Mouse (Mus musculus): ENCODE results near the gene Gm10912. TPM values are rescaled to one million over a fixed set of nuclear protein-coding genes. Genes with fewer than 3 reads are reported as not detected.
"Not testable (repeated sequence)": the region's sequence is repeated elsewhere in the genome, so short reads cannot be mapped to it uniquely, and the experiment has no call there.

Gene Gm10912
- polyA plus RNA-seq, 1 experiment from 2014 or later = not detected

DNA sequence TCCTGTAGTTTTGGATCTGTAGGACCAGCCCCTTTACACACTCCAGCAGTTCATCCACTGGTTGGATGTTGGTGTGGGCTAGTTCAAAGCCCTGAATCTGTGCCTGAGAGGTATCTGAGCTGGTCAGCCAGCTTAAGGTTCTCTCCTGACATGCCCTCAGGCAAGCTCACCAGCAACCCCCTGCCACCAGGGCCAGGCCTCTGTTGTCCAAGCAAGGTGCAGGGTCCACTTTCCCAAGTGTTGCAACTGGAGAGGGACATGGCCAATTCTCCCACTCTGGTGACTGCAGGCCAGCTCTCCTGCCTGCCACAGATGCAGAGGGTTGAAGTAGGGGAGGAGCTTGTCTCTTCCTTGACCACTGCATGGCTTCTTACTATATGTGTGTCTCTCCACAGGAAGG lies 18.4 kb downstream of the Gm10912 start:
- not testable (repeated sequence) for ATAC-seq (replicated peaks; ENCODE audit: extremely low read depth, insufficient read depth, low FRiP score); H3K4me2 ChIP-seq (ENCODE audit: low read depth, low read length); H3K36me3 ChIP-seq (ENCODE audit: control insufficient read depth, insufficient read depth); H3K9me3 ChIP-seq (replicated peaks; ENCODE audit: control insufficient read depth, low read length); H3K27ac ChIP-seq (ENCODE audit: low read length); H3K4me3 ChIP-seq (ENCODE audit: low read length); H3K9ac ChIP-seq (ENCODE audit: low read length); H3K4me1 ChIP-seq (ENCODE audit: control insufficient read depth, insufficient read depth, low read length); H3K27me3 ChIP-seq (ENCODE audit: control insufficient read depth, insufficient read depth, low read length)

DNA sequence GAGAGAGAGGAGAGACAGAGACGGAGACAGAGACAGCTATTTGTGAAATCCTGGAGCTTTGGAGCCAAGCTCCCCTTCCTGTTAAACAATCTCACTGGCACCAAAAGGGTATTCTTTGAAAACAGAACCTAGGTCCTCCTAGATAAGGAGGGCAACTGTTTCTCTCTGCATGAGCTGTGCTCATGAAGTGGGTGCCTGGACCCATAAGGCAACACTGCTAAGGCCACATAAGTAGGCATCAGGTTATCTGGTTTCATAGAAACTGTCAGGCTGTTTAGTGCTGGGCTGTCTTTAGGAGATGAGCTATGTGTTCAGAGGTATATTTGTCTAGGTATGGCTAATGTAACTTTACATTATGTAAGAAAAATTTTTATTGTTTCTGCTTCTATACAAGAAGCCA lies 21.9 kb downstream of the Gm10912 start:
- H3K27ac ChIP-seq (ENCODE audit: low read length); H3K4me2 ChIP-seq (ENCODE audit: low read depth, low read length); H3K9me3 ChIP-seq (replicated peaks; ENCODE audit: control insufficient read depth, low read length); H3K4me3 ChIP-seq (ENCODE audit: low read length); H3K36me3 ChIP-seq (ENCODE audit: control insufficient read depth, insufficient read depth); H3K4me1 ChIP-seq (ENCODE audit: control insufficient read depth, insufficient read depth, low read length); H3K9ac ChIP-seq (ENCODE audit: low read length); ATAC-seq (replicated peaks; ENCODE audit: extremely low read depth, insufficient read depth, low FRiP score); H3K27me3 ChIP-seq (ENCODE audit: control insufficient read depth, insufficient read depth, low read length): not testable (repeated sequence)
- 56% methylated on average over 1 of the region's 1 CpGs for WGBS

DNA sequence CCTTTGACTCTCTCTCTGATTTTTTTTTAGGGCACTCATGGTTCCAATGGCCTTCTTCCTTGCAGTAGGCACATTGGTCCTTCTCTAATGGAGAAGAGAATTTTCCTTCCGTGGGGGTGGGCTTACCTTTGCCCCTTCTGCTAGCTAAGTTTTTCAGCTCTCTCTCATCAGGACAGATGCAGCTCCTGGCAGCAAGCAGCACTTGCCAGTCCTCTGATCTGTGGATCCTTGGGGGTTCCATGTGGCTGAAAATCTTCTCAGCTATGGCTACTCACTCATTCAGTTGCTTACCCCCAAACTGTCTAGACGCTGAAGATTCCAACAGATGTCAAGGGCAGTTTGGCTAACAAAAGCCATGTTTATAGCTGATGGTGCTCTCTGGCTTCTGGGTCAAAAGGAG lies 27.7 kb downstream of the Gm10912 start:
- 72% methylated on average over 2 of the region's 2 CpGs for WGBS
- H3K9ac ChIP-seq (ENCODE audit: low read length) = no peak overlapping the region
- peaks cover 2% of the 10 kb centered on the region; the same call in 1 of the 2 replicates for H3K4me1 ChIP-seq (ENCODE audit: control insufficient read depth, insufficient read depth, low read length)
- no peak for ATAC-seq (replicated peaks; ENCODE audit: extremely low read depth, insufficient read depth, low FRiP score)
- H3K9me3 ChIP-seq (replicated peaks; ENCODE audit: control insufficient read depth, low read length) = no peaks in the 10 kb centered on the region
- H3K4me3 ChIP-seq (ENCODE audit: low read length) = no peak overlapping the region
- H3K27ac ChIP-seq (ENCODE audit: low read length) = no peak overlapping the region
- no peaks in the 10 kb centered on the region for H3K27me3 ChIP-seq (ENCODE audit: control insufficient read depth, insufficient read depth, low read length)
- H3K4me2 ChIP-seq (ENCODE audit: low read depth, low read length) = no peak overlapping the region
- H3K36me3 ChIP-seq (ENCODE audit: control insufficient read depth, insufficient read depth) = no peaks in the 10 kb centered on the region

DNA sequence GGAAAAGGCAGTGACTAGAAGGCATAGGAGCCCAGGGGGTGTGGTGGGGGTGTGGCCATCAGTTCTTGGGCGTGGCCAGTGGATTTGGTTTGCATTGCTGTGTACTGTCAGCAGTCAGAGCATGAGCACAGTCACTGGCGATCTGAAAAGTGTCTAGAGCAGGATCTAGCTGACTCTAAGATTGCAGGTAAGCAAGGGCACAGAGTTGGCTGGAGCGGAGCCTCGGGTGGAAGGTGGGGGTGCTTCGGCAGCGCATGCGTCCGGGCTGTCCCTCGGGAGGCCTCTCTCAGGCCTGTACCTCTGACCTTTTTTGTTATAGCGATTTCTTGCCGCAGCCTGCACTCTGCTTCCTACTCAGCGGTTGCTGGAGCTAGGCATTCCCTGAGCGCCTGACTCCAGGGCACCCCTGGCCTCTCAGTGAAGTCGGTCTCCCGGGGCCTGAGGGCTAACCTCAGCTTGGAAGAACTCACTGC lies 30.2 kb downstream of the Gm10912 start, which contains the start of gene Cd59a:
Cd59a (plus strand) TSS at position 61 of the 473 bp plus-strand sequence.
- H3K27ac ChIP-seq (ENCODE audit: low read length) = peak within 1 kb of the TSS; percentile 88
- peak within 1 kb of the TSS; percentile 64 for H3K4me2 ChIP-seq (ENCODE audit: low read depth, low read length)
- no peaks in the 10 kb centered on the region for H3K27me3 ChIP-seq (ENCODE audit: control insufficient read depth, insufficient read depth, low read length)

DNA sequence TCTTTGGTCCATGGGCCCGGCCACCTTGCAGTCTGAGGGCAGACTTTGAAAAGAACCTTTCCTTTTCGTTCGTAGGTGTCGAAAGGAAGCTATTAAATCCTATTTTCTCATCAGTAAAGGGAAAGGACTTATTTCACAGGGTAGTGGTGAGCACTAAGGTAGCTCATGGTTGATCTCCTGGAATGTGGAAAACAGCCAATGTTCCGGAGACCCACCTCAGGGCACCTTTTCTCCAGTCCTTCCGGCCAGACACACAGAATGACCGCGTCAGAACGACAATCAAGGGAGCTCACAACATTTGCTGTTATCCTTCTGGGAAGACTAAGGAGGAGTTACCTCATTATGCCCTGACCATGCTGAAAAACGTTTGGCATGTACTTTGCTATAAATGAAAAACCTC lies 30.6 kb downstream of the Gm10912 start:
- WGBS = 21% methylated on average over 10 of the region's 10 CpGs
- Histone ChIP-seq H3K36me3 (ENCODE audit: control insufficient read depth, insufficient read depth) (no peaks in the 10 kb centered on the region), H3K27ac (ENCODE audit: low read length) (peak overlapping the region; percentile 88), H3K4me2 (ENCODE audit: low read depth, low read length) (peak overlapping the region; percentile 64), H3K9ac (ENCODE audit: low read length) (peak overlapping the region; percentile 74), H3K4me3 (ENCODE audit: low read length) (peak overlapping the region; percentile 74), H3K27me3 (ENCODE audit: control insufficient read depth, insufficient read depth, low read length) (no peaks in the 10 kb centered on the region), H3K9me3 (replicated peaks; ENCODE audit: control insufficient read depth, low read length) (no peaks in the 10 kb centered on the region), H3K4me1 (ENCODE audit: control insufficient read depth, insufficient read depth, low read length) (peaks cover 11% of the 10 kb centered on the region)
- ATAC-seq (replicated peaks; ENCODE audit: extremely low read depth, insufficient read depth, low FRiP score) = no peak

More for the DNA sequence above, 30.2 kb downstream of the Gm10912 start, which contains the start of gene Cd59a:
- Histone ChIP-seq H3K4me3 (ENCODE audit: low read length) (peak within 1 kb of the TSS; percentile 74), H3K4me1 (ENCODE audit: control insufficient read depth, insufficient read depth, low read length) (peaks cover 11% of the 10 kb centered on the region), H3K9ac (ENCODE audit: low read length) (peak within 1 kb of the TSS; percentile 74), H3K36me3 (ENCODE audit: control insufficient read depth, insufficient read depth) (no peaks in the 10 kb centered on the region), H3K9me3 (replicated peaks; ENCODE audit: control insufficient read depth, low read length) (no peaks in the 10 kb centered on the region)
- ATAC-seq (replicated peaks; ENCODE audit: extremely low read depth, insufficient read depth, low FRiP score) = peak; percentile 91
- 5% methylated on average over 15 of the region's 15 CpGs for WGBS

DNA sequence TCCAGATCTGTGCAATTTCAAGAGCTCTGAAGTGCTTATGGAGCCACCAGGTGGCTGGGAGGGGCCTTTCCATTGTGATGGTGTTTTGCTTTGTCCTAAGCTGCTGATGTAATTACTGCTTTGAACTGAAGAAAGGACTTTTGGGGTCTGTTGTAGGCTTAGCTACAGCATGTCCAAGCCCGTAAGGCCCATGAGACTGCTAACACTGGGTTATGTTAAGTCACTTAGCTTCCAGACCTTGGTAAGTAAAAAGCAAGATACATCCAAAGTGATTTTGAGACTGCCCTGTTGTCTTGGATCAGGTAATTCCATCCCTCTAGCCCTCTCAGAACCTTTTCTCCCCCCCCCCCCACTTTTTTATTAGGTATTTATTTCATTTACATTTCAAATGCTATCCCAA lies 31.2 kb downstream of the Gm10912 start:
- H3K9ac ChIP-seq (ENCODE audit: low read length); H3K9me3 ChIP-seq (replicated peaks; ENCODE audit: control insufficient read depth, low read length); H3K27me3 ChIP-seq (ENCODE audit: control insufficient read depth, insufficient read depth, low read length); ATAC-seq (replicated peaks; ENCODE audit: extremely low read depth, insufficient read depth, low FRiP score); H3K36me3 ChIP-seq (ENCODE audit: control insufficient read depth, insufficient read depth): not testable (repeated sequence)
- H3K4me3 ChIP-seq (ENCODE audit: low read length) = peak overlapping the region; percentile 74
- H3K27ac ChIP-seq (ENCODE audit: low read length) = peak overlapping the region; percentile 39; the same call in 1 of the 2 replicates
- H3K4me1 ChIP-seq (ENCODE audit: control insufficient read depth, insufficient read depth, low read length) = peaks cover 11% of the 10 kb centered on the region
- H3K4me2 ChIP-seq (ENCODE audit: low read depth, low read length) = peak overlapping the region; percentile 64
- whole genome bisulfite sequencing = 68% methylated on average over 1 of the region's 1 CpGs

DNA sequence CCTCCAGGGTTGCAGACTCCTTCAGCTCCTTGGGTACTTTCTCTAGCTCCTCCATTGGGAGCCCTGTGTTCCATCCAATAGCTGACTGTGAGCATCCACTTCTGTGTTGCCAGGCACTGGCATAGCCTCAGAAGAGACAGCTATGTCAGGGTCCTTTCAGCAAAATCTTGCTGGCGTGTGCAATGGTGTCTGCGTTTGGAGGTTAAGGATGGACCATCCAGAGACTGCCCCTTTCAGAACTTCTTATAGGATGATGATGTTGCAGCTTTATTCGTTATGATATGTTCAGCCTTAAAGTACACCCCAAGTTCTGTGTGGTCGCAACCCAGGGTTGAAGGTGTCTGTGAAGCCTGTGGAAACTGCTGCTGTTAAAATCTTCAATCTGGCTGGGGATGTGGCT lies 31.8 kb downstream of the Gm10912 start:
- not testable (repeated sequence) for H3K4me2 ChIP-seq (ENCODE audit: low read depth, low read length); H3K27me3 ChIP-seq (ENCODE audit: control insufficient read depth, insufficient read depth, low read length); H3K4me3 ChIP-seq (ENCODE audit: low read length); H3K9me3 ChIP-seq (replicated peaks; ENCODE audit: control insufficient read depth, low read length); H3K36me3 ChIP-seq (ENCODE audit: control insufficient read depth, insufficient read depth); H3K9ac ChIP-seq (ENCODE audit: low read length); H3K27ac ChIP-seq (ENCODE audit: low read length); ATAC-seq (replicated peaks; ENCODE audit: extremely low read depth, insufficient read depth, low FRiP score)
- 89% methylated on average over 4 of the region's 4 CpGs for WGBS
- peaks cover 11% of the 10 kb centered on the region for H3K4me1 ChIP-seq (ENCODE audit: control insufficient read depth, insufficient read depth, low read length)

DNA sequence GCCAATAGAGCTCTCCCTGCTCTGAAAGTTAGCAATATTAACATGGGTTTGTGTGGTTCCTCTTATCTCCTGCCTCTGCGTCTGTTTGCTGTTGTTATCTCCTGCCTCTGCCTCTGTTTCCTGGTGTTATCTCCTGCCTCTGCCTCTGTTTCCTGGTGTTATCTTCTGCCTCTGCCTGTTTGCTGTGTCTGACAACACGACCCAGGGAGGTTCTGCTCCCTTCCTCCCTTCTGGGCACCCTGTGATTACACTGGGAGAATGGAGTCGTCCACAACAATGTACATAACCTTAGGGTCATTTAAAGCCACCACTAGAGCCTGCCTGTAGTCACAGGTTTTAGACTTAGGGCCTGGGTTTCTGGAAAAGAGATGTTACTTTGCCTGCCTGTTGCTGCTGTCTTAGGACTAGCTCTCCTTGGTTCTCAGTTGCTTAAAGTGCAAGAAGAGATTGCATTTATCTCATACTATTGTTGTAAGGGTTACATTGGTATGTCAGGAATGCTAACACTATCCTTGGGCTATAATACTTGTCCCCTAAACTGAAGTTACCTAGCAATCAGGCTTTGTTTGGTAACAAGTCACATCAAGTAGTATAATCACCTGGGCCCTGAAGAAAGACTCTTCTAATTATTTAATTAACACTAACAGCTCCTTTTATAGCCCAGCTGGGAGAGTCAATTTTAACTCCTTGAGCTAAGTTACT lies 33.1 kb downstream of the Gm10912 start:
- no peaks in the 10 kb centered on the region for H3K9me3 ChIP-seq (replicated peaks; ENCODE audit: control insufficient read depth, low read length)
- peaks cover 17% of the 10 kb centered on the region for H3K4me1 ChIP-seq (ENCODE audit: control insufficient read depth, insufficient read depth, low read length)
- ATAC-seq (replicated peaks; ENCODE audit: extremely low read depth, insufficient read depth, low FRiP score) = peak; percentile 25; the same call in 1 of the 2 replicates
- peak overlapping the region; percentile 31; the same call in 1 of the 2 replicates for H3K27ac ChIP-seq (ENCODE audit: low read length)
- H3K4me2 ChIP-seq (ENCODE audit: low read depth, low read length) = no peak overlapping the region
- H3K9ac ChIP-seq (ENCODE audit: low read length) = no peak overlapping the region
- no peak overlapping the region; the same call in 1 of the 2 replicates for H3K4me3 ChIP-seq (ENCODE audit: low read length)
- H3K36me3 ChIP-seq (ENCODE audit: control insufficient read depth, insufficient read depth) = no peaks in the 10 kb centered on the region
- H3K27me3 ChIP-seq (ENCODE audit: control insufficient read depth, insufficient read depth, low read length) = no peaks in the 10 kb centered on the region
- WGBS = 5% methylated on average over 3 of the region's 3 CpGs

DNA sequence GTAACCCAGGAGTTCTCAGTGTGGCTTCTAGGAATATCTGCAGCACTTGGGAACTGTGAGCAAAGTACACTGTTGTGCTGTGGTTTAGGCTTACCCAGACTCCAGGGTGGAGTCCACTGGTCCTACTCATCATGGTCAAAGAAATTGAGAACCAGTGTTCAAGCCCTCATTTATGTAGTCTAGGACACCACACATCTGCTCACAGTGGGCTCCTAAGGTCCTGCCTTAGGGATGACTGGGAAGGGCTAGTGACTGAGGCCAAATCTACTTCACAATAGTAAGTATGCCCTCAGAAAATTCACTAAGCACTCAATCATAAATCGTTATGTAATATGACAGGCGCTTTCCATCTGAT lies 33.6 kb downstream of the Gm10912 start:
- Histone ChIP-seq H3K36me3 (ENCODE audit: control insufficient read depth, insufficient read depth) (no peaks in the 10 kb centered on the region), H3K9me3 (replicated peaks; ENCODE audit: control insufficient read depth, low read length) (no peaks in the 10 kb centered on the region), H3K4me1 (ENCODE audit: control insufficient read depth, insufficient read depth, low read length) (peaks cover 17% of the 10 kb centered on the region), H3K27ac (ENCODE audit: low read length) (peak overlapping the region; percentile 31; the same call in 1 of the 2 replicates), H3K4me3 (ENCODE audit: low read length) (no peak overlapping the region), H3K4me2 (ENCODE audit: low read depth, low read length) (no peak overlapping the region), H3K27me3 (ENCODE audit: control insufficient read depth, insufficient read depth, low read length) (no peaks in the 10 kb centered on the region), H3K9ac (ENCODE audit: low read length) (no peak overlapping the region)
- no peak for ATAC-seq (replicated peaks; ENCODE audit: extremely low read depth, insufficient read depth, low FRiP score)
- 94% methylated on average over 2 of the region's 2 CpGs for WGBS

Data from heart, embryonic 16.5 days (tissue).